Mouse (Mus musculus) lung, postnatal 0 days (tissue): ENCODE measurements around the gene Dag1. TPM values are rescaled to one million over a fixed set of nuclear protein-coding genes. Genes with fewer than 3 reads are reported as not detected.

Experiments
- ATAC-seq: fragments of 200-750 bp; cut with Nextera tagmentation; 2 replicates; pipeline ENCODE4 v1.8.0; 2017; ENCODE audit warnings: moderate library complexity
- DNase-seq: peaks from one replicate; pipeline ENCODE4 v3.0.0-alpha.2; 2016; ENCODE audit warnings: low spot score
- H3K27ac ChIP-seq: fragments of 300-500 bp; sonication (generic); 2 replicates; pipeline ENCODE4 v1.5.1; 2014; ENCODE audit warnings: antibody characterized with exemption, mild to moderate bottlenecking, low read length, mixed read lengths
- H3K27me3 ChIP-seq: fragments of 300-500 bp; sonication (generic); replicated peaks from 2 replicates; pipeline ENCODE4 v1.6.1; 2014; ENCODE audit warnings: low read length, mixed read lengths; ENCODE audit not compliant: insufficient read depth
- H3K36me3 ChIP-seq: fragments of 300-500 bp; sonication (generic); 2 replicates; pipeline ENCODE4 v1.6.1; 2014; ENCODE audit warnings: low read length, mixed read lengths; ENCODE audit not compliant: insufficient read depth
- H3K4me1 ChIP-seq: fragments of 300-500 bp; sonication (generic); 2 replicates; pipeline ENCODE4 v1.6.1; 2014; ENCODE audit warnings: antibody characterized with exemption, low read depth, low read length, mixed read lengths; ENCODE audit not compliant: insufficient read depth
- H3K4me2 ChIP-seq: fragments of 300-500 bp; sonication (generic); replicated peaks from 2 replicates; pipeline ENCODE4 v1.6.1; 2014; ENCODE audit warnings: low read depth, mild to moderate bottlenecking, low read length, moderate library complexity, mixed read lengths
- H3K4me3 ChIP-seq: fragments of 300-500 bp; sonication (generic); 2 replicates; pipeline ENCODE4 v1.5.1; 2014; ENCODE audit warnings: low read depth, low read length
- H3K9ac ChIP-seq: fragments of 300-500 bp; sonication (generic); replicated peaks from 2 replicates; pipeline ENCODE4 v1.6.1; 2014; ENCODE audit warnings: low read depth, mild to moderate bottlenecking
- H3K9me3 ChIP-seq: fragments of 300-500 bp; sonication (generic); 2 replicates; pipeline ENCODE4 v1.6.1; 2016; ENCODE audit warnings: low read length, mixed read lengths
- CTCF ChIP-seq: IDR thresholded peaks from 2 replicates; pipeline ENCODE4 v1.5.1; 2016; ENCODE audit warnings: antibody characterized with exemption, mild to moderate bottlenecking
- EP300 ChIP-seq: IDR thresholded peaks from 2 replicates; pipeline ENCODE4 v1.6.1; 2016; ENCODE audit warnings: antibody characterized with exemption, mild to moderate bottlenecking, control low read depth
- WGBS: fragments of 180-500 bp; shearing (Covaris S2); extraction: QIAGEN DNeasy Blood & Tissue Kit; methylation state at CpG from one replicate; pipeline ENCODE4 v1.1.7; 2014; 5-methylcytosine and 5-hydroxymethylcytosine counted together
- polyA plus RNA-seq: library from polyadenylated mRNA; unstranded; fragments of >200 nt; fragmentation: Nextera tagmentation; extraction: Ambion mirVana; gene quantifications from 2 replicates; pipeline ENCODE4 v1.2.1, GENCODE M21; 2015

Dag1 gene
- polyA plus RNA-seq, 1 experiment from 2014 or later = 130 TPM

DNA sequence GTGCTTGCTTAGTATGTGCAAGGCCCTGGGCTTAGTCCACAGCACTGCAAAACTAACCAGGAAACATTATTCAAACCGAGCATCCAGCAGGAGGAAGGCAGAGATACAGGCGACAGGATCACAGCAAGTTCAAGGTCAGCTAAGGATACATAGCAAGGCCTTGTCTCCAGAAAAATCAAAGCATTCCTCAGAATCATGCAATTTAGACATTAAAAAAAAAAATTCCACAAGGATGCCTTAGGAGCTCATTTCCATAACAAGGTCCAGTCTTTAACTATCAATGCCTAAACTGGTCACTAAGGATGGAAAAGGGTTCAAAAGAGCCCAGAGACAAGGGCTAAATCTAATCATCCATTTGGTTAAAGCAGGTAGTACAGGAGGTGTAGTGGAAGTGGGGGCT, 38.6 kb downstream of the Dag1 start:
- 78% methylated on average over 2 of the region's 2 CpGs for WGBS
- DNase-seq = no peak
- Histone ChIP-seq H3K4me3 (no peak overlapping the region), H3K9me3 (no peaks in the 10 kb centered on the region), H3K36me3 (no peaks in the 10 kb centered on the region), H3K27me3 (no peaks in the 10 kb centered on the region), H3K4me1 (0 out of 2 replicates have a peak, but pooled peaks cover 4% of the 10 kb centered on the region), H3K4me2 (no peak overlapping the region), H3K9ac (no peak overlapping the region), H3K27ac (no peak overlapping the region)
- ATAC-seq = no peak
- TF ChIP-seq EP300 = no peak
- TF ChIP-seq CTCF = no peak

DNA sequence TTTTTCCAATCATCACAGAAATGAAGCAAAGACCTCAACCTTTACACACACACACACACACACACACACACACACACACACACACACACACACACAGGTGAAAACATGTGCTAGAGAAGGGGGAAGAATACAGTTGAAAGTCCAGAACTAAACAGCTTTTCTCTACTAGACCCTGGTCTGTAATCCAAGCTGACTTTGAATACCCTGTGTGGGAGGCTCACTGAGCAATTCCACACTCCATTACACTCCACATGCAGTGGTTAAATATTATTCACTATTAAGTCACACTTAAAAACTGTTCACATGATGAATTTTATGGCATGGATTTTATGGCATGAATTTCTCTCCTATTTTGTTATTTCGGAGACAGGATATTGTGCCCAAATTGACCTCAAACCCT, 40.1 kb downstream of the Dag1 start:
- Histone ChIP-seq H3K27me3 (no peaks in the 10 kb centered on the region), H3K36me3 (no peaks in the 10 kb centered on the region), H3K4me3 (no peak overlapping the region), H3K9ac (no peak overlapping the region), H3K9me3 (no peaks in the 10 kb centered on the region), H3K27ac (no peak overlapping the region), H3K4me2 (no peak overlapping the region), H3K4me1 (0 out of 2 replicates have a peak, but pooled peaks cover 4% of the 10 kb centered on the region)
- DNase-seq = no peak
- 89% methylated on average over 1 of the region's 1 CpGs for WGBS
- TF ChIP-seq CTCF (no peak), EP300 (no peak)
- ATAC-seq = no peak

DNA sequence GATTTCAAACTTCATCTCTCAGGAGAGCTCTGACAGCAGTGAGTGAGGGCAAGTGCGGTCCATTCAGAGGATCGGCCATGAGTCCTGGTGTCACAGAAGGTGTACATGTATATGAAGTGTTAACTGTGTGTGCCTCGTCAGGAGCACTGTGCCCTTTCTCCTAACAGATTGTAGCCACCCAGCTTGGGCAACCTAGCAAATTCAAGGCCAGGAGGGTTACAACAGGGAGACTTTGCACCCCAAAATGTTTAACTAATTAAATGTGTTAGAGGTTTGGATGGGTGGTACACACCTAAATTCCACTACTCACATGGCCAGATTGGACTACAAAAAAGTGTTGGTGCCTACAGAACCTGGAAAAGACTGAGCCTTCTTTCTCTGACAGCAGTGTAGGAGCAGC, 42.2 kb downstream of the Dag1 start:
- no peak overlapping the region for H3K27ac ChIP-seq
- no peaks in the 10 kb centered on the region for H3K27me3 ChIP-seq
- H3K4me1 ChIP-seq = no peaks in the 10 kb centered on the region
- 88% methylated on average over 3 of the region's 3 CpGs for WGBS
- DNase-seq (no peak), ATAC-seq (no peak)
- no peaks in the 10 kb centered on the region for H3K9me3 ChIP-seq
- no peak for TF ChIP-seq EP300
- TF ChIP-seq CTCF = no peak
- H3K4me3 ChIP-seq = no peak overlapping the region
- H3K36me3 ChIP-seq = peaks cover 11% of the 10 kb centered on the region; the same call in 1 of the 2 replicates
- H3K4me2 ChIP-seq = no peak overlapping the region
- H3K9ac ChIP-seq = no peak overlapping the region

DNA sequence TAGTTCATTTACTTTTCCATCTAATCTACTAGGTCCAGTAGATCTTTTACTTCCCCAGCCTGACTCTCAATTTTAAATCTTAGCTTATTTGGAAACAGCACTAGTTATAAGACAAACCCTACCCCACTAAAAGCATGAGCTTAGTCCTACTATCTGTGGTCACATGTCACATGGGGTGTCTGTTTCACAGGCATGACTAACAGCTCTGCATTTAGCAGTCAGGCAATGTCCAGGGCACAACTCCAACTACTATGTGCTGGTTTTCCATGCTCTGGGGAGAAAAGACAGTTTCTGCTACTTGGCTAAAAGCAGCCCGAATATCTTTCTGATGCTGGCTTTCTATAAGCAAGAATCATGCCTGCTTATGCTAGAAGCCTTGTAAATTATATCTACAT, 43.4 kb downstream of the Dag1 start:
- ATAC-seq = no peak
- no peak overlapping the region for H3K9ac ChIP-seq

DNA sequence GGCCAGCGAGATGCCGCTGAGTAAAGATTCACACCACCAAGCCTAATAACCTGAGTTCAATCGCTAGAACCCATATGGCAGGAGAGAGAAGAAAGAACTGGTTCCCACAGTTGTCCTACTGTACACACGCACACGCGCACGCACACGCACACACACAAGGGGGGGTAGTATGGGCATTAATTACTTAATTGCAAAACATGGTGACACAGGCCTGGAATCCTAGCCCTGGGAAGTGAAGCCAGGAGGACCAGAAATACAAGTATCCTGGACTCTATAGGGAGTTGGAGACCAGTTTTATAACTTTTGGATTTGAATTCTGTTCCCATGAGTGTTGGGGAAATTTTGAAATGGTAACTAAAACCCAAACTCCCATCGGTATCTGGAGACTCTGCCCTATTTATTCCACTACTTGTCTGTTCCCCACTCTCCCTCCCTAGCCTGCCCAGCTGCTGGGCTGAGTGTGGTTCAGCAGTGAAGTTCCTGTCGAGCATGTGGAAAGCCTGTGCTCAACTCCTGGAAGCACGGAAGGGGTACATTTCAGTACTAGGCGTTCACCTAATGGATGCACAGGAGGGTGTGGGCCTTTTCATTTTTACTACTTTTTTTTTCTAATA, 43.9 kb downstream of the Dag1 start:
- no peak overlapping the region for H3K9ac ChIP-seq
- peaks cover 11% of the 10 kb centered on the region; the same call in 1 of the 2 replicates for H3K36me3 ChIP-seq
- TF ChIP-seq EP300 (no peak), CTCF (no peak)
- no peak overlapping the region for H3K4me2 ChIP-seq
- DNase-seq (no peak), ATAC-seq (no peak)
- 85% methylated on average over 12 of the region's 12 CpGs for WGBS
- no peaks in the 10 kb centered on the region for H3K27me3 ChIP-seq
- no peak overlapping the region for H3K4me3 ChIP-seq
- no peaks in the 10 kb centered on the region for H3K4me1 ChIP-seq
- no peaks in the 10 kb centered on the region for H3K9me3 ChIP-seq
- H3K27ac ChIP-seq = no peak overlapping the region

More for the DNA sequence above, 43.4 kb downstream of the Dag1 start:
- WGBS = 93% methylated on average over 1 of the region's 1 CpGs
- no peak overlapping the region for H3K4me3 ChIP-seq
- H3K9me3 ChIP-seq = no peaks in the 10 kb centered on the region
- DNase-seq = no peak
- TF ChIP-seq EP300 (no peak), CTCF (no peak)
- no peak overlapping the region for H3K4me2 ChIP-seq
- no peaks in the 10 kb centered on the region for H3K27me3 ChIP-seq
- no peaks in the 10 kb centered on the region for H3K4me1 ChIP-seq
- peaks cover 11% of the 10 kb centered on the region; the same call in 1 of the 2 replicates for H3K36me3 ChIP-seq
- no peak overlapping the region for H3K27ac ChIP-seq

DNA sequence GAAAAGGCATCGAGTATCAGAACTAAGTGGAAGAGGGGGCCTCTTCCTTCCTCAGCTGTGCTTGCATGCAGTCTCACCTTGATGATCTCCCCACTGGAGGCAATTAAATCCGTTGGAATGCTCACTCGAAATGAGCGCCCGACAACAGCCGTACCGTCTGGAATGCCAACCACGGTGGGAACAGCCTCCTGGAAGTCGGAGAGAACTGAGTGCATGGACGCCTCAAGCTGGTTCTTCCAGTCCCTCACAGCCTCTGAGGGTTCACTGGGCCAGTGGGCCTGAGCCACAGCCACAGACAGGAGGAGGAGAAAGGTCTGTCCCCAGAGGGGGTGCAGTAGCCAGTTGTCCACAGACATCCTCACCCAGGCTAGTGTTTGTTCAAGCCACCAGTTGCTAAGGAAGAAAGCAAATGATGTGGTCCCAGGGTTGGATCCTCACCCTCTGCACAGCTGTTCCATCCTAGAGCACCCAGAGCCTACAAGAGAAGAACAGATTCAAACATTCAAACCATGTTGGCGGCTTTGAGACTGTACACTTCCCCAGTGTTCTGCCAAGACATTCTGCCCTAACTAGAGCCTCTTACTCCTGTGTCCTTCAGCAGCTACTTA, 45.7 kb downstream of the Dag1 start:
- Histone ChIP-seq H3K27me3 (no peaks in the 10 kb centered on the region), H3K9ac (no peak overlapping the region), H3K9me3 (no peaks in the 10 kb centered on the region), H3K4me2 (no peak overlapping the region), H3K36me3 (peaks cover 11% of the 10 kb centered on the region; the same call in 1 of the 2 replicates), H3K4me1 (no peaks in the 10 kb centered on the region), H3K4me3 (no peak overlapping the region), H3K27ac (no peak overlapping the region)
- TF ChIP-seq CTCF = no peak
- TF ChIP-seq EP300 = no peak
- WGBS = 72% methylated on average over 11 of the region's 11 CpGs
- DNase-seq = no peak
- no peak for ATAC-seq
